Mouse (Mus musculus) kidney, postnatal 0 days (tissue): ENCODE results near the gene Armh1. TPM values are rescaled to one million over a fixed set of nuclear protein-coding genes. Genes with fewer than 3 reads are reported as not detected.

ENCODE experiments used
- ATAC-seq: fragments of 200-750 bp; cut with Nextera tagmentation; replicated peaks from 2 replicates; pipeline ENCODE4 v1.8.0; 2017; ENCODE audit warnings: low read depth, moderate number of reproducible peaks, moderate TSS enrichment, moderate library complexity; ENCODE audit not compliant: low FRiP score
- DNase-seq: peaks from one replicate; pipeline ENCODE4 v3.0.0-alpha.2; 2016; ENCODE audit warnings: low spot score
- H3K27ac ChIP-seq: fragments of 300-500 bp; sonication (generic); 2 replicates; pipeline ENCODE4 v1.5.1; 2014; ENCODE audit warnings: mild to moderate bottlenecking
- H3K27me3 ChIP-seq: fragments of 300-500 bp; sonication (generic); 2 replicates; pipeline ENCODE4 v1.6.1; 2014; ENCODE audit warnings: low read length, mixed read lengths; ENCODE audit not compliant: insufficient read depth
- H3K36me3 ChIP-seq: fragments of 300-500 bp; sonication (generic); 2 replicates; pipeline ENCODE4 v1.6.1; 2014; ENCODE audit warnings: low read length, mixed read lengths; ENCODE audit not compliant: insufficient read depth
- H3K4me1 ChIP-seq: fragments of 300-500 bp; sonication (generic); replicated peaks from 2 replicates; pipeline ENCODE4 v1.6.1; 2014; ENCODE audit warnings: antibody characterized with exemption, low read length, mixed read lengths; ENCODE audit not compliant: insufficient read depth
- H3K4me2 ChIP-seq: fragments of 300-500 bp; sonication (generic); 2 replicates; pipeline ENCODE4 v1.6.1; 2014; ENCODE audit warnings: mild to moderate bottlenecking, low read length, moderate library complexity, mixed read lengths
- H3K4me3 ChIP-seq: fragments of 300-500 bp; sonication (generic); replicated peaks from 2 replicates; pipeline ENCODE4 v1.5.1; 2014; ENCODE audit warnings: low read depth, low read length
- H3K9ac ChIP-seq: fragments of 300-500 bp; sonication (generic); 2 replicates; pipeline ENCODE4 v1.6.1; 2014; ENCODE audit warnings: low read depth, low read length
- H3K9me3 ChIP-seq: fragments of 300-500 bp; sonication (generic); replicated peaks from 2 replicates; pipeline ENCODE4 v1.6.1; 2016; ENCODE audit warnings: low read length, inconsistent platforms, mixed read lengths
- CTCF ChIP-seq: IDR thresholded peaks from 2 replicates; pipeline ENCODE4 v1.5.1; 2016; ENCODE audit warnings: antibody characterized with exemption, low read depth, mild to moderate bottlenecking, moderate library complexity
- WGBS: fragments of 180-500 bp; shearing (Covaris S2); extraction: QIAGEN DNeasy Blood & Tissue Kit; methylation state at CpG from one replicate; pipeline ENCODE4 v1.1.7; 2014; 5-methylcytosine and 5-hydroxymethylcytosine counted together
- polyA plus RNA-seq: library from polyadenylated mRNA; unstranded; fragments of >200 nt; fragmentation: Nextera tagmentation; extraction: Ambion mirVana; gene quantifications from 2 replicates; pipeline ENCODE4 v1.2.1, GENCODE M21; 2015

Gene Armh1
- polyA plus RNA-seq = 0.18 and 0.59 TPM in 2 replicates

DNA sequence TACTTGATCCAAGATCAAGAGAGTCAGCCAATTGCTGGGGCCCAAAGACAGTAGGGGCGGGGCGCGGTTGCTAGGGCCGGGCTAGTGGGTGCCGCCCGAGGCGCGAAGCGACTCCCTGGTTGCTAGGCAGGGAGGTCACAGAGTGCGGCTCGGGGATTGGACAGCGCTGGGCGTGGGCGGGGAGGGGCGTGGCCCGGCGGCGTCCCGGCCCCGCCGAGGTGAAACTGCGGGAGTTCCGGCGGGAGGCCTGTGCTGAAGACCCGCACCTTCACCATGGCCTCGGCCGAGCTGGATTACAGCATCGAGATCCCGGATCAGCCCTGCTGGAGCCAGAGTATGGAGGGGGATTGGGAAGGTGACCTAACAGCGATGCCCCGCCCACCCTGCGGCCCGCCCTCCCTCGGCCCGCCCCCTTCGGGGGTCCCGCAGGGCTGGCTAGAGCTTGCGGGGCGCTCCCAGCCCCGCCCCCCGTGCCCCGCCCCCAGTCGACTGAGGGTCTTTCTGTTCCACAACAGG, at the start of gene Armh1, which contains the start of gene Tmem53:
Gene Armh1 (minus strand): TSS at position 325 of the 516 bp plus-strand sequence.
Gene Tmem53 (plus strand): TSS at position 151 of the 516 bp plus-strand sequence.
- Histone ChIP-seq H3K27me3 (no peaks in the 10 kb centered on the region), H3K9ac (peak within 1 kb of the TSS; percentile 78), H3K9me3 (no peaks in the 10 kb centered on the region), H3K4me2 (peak within 1 kb of the TSS; percentile 78), H3K36me3 (no peaks in the 10 kb centered on the region), H3K4me1 (0 out of 2 replicates have a peak, but pooled peaks cover 7% of the 10 kb centered on the region), H3K4me3 (peak within 1 kb of the TSS; percentile 65), H3K27ac (peak within 1 kb of the TSS; percentile 92)
- WGBS = under 1% methylated on average over 36 of the region's 43 CpGs
- peak; percentile 97 for DNase-seq
- peak; percentile 98 for ATAC-seq
- TF ChIP-seq CTCF = no peak

DNA sequence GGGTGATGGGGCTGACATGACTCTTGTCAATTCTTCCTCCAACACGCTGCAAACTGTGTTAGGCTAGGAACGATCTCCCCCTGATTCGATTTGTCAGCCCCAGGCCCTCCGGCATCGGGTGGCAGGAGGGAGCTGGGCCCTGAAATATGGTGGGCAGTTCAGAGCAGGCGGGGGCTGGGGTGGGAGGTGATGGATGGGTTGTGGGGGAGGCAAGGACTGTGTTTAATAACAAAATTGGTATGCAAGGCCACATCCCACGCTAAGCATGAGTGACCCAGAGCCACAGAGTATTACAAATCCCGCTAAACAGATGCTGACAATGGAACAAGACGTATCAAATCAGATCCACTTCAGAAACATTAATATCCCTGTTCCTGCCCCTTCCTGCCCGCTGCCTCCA, 48.0 kb upstream of the Armh1 start:
- peaks cover 32% of the 10 kb centered on the region for H3K27me3 ChIP-seq
- DNase-seq = no peak

GRCm38 (mm10) chr4:117297819-117298218, 45.9 kb upstream of the Armh1 start:
- Histone ChIP-seq H3K9ac (no peak overlapping the region), H3K36me3 (no peaks in the 10 kb centered on the region), H3K4me2 (no peak overlapping the region), H3K4me1 (0 out of 2 replicates have a peak, but pooled peaks cover 9% of the 10 kb centered on the region), H3K4me3 (no peak overlapping the region), H3K27ac (no peak overlapping the region), H3K9me3 (no peaks in the 10 kb centered on the region), H3K27me3 (peaks cover 16% of the 10 kb centered on the region)
- 45% methylated on average over 9 of the region's 9 CpGs for WGBS
- DNase-seq (no peak), ATAC-seq (no peak)
- no peak for TF ChIP-seq CTCF

More for the DNA sequence above, 48.0 kb upstream of the Armh1 start:
- Histone ChIP-seq H3K4me1 (peaks cover 18% of the 10 kb centered on the region), H3K36me3 (no peaks in the 10 kb centered on the region), H3K9me3 (no peaks in the 10 kb centered on the region), H3K4me2 (no peak overlapping the region), H3K4me3 (no peak overlapping the region), H3K9ac (0 out of 2 replicates have a peak overlapping the region, but pooled peaks have one; percentile 13), H3K27ac (no peak overlapping the region)
- peak; percentile 26; the same call in 1 of the 2 replicates for ATAC-seq
- TF ChIP-seq CTCF = no peak
- WGBS = 30% methylated on average over 10 of the region's 10 CpGs

DNA sequence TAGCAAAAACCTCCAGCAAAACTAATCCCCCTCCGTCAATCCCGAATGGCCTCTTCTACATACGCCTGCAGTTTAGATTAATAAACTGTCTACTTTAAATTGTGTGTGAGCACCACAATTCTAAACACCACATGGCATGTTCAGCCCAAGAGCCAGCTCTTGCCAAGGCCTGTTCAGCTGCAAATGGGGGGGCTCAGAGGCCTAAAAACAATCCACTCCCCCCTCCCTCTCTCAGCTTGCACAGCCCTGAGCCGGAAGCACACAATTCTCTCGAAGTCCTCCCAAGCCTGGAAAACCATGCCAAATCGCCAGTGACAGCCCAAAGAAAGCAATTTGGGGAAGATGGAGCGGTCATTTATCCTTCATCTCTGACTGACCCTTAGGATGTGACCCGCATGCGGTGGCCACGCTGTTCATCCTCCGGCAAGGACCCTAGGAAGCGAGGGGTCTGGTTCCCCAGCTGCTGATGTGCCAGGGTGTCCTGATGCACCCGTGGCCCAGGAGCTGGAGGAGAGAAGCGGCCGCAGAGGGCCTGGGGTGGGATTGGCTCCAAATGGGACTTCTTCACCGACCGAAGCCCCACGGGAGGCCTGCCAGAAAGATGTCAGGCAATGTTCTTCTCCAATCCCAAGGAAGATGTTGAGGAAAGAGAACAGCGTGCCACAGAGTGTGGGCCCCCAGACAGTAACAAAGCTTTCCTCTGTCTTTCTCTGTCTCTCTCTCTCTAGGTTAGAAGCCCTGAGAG, 45.1 kb upstream of the Armh1 start:
- Histone ChIP-seq H3K4me1 (0 out of 2 replicates have a peak, but pooled peaks cover 2% of the 10 kb centered on the region), H3K27me3 (peaks cover 15% of the 10 kb centered on the region), H3K4me3 (no peak overlapping the region), H3K9ac (no peak overlapping the region), H3K36me3 (no peaks in the 10 kb centered on the region), H3K4me2 (no peak overlapping the region), H3K27ac (no peak overlapping the region), H3K9me3 (no peaks in the 10 kb centered on the region)
- TF ChIP-seq CTCF = no peak
- ATAC-seq = no peak
- 74% methylated on average over 19 of the region's 19 CpGs for WGBS
- no peak for DNase-seq

- Histone ChIP-seq H3K27ac (no peak overlapping the region), H3K4me3 (no peak overlapping the region), H3K36me3 (peaks cover 6% of the 10 kb centered on the region), H3K4me1 (no peaks in the 10 kb centered on the region), H3K27me3 (peaks cover 6% of the 10 kb centered on the region; the same call in 1 of the 2 replicates), H3K4me2 (no peak overlapping the region), H3K9me3 (no peaks in the 10 kb centered on the region), H3K9ac (no peak overlapping the region)
- ATAC-seq (no peak), DNase-seq (no peak)
- TF ChIP-seq CTCF = no peak
- 87% methylated on average over 2 of the region's 2 CpGs for WGBS
Observed at GRCm38 (mm10) chr4:117291696-117292095, 39.8 kb upstream of the Armh1 start.

- H3K27me3 ChIP-seq = no peaks in the 10 kb centered on the region
- peak overlapping the region; percentile 81 for H3K9ac ChIP-seq
- H3K4me2 ChIP-seq = peak overlapping the region; percentile 54
- peak; percentile 85 for DNase-seq
- H3K27ac ChIP-seq = peak overlapping the region; percentile 98
- H3K9me3 ChIP-seq = no peaks in the 10 kb centered on the region
- under 1% methylated on average over 63 of the region's 80 CpGs for WGBS
- peak overlapping the region; percentile 75 for H3K4me3 ChIP-seq
- peak; percentile 91 for ATAC-seq
- H3K36me3 ChIP-seq = peaks cover 28% of the 10 kb centered on the region
- no peak for TF ChIP-seq CTCF
- H3K4me1 ChIP-seq = no peaks in the 10 kb centered on the region
Observed at GRCm38 (mm10) chr4:117288927-117289801, 37.2 kb upstream of the Armh1 start.
